Mouse (Mus musculus) lung, embryonic 16.5 days (tissue): ENCODE measurements around the gene Crabp2. TPM values are rescaled to one million over a fixed set of nuclear protein-coding genes. Genes with fewer than 3 reads are reported as not detected.

Experiments
- ATAC-seq: fragments of 200-750 bp; cut with Nextera tagmentation; 2 replicates; pipeline ENCODE4 v1.8.0; 2017; ENCODE audit warnings: low read depth, mild to moderate bottlenecking, moderate library complexity
- H3K27ac ChIP-seq: fragments of 300-500 bp; sonication (generic); 2 replicates; pipeline ENCODE4 v1.5.1; 2014; ENCODE audit warnings: mild to moderate bottlenecking, control low read depth, low read length
- H3K27me3 ChIP-seq: fragments of 300-500 bp; sonication (generic); 2 replicates; pipeline ENCODE4 v1.6.1; 2014; ENCODE audit warnings: low read depth, low read length, mixed read lengths; ENCODE audit not compliant: control insufficient read depth, insufficient read depth
- H3K36me3 ChIP-seq: fragments of 300-500 bp; sonication (generic); 2 replicates; pipeline ENCODE4 v1.6.1; 2014; ENCODE audit warnings: low read length; ENCODE audit not compliant: control insufficient read depth, insufficient read depth
- H3K4me1 ChIP-seq: fragments of 300-500 bp; sonication (generic); replicated peaks from 2 replicates; pipeline ENCODE4 v1.6.1; 2014; ENCODE audit warnings: low read length, mixed read lengths; ENCODE audit not compliant: control insufficient read depth, insufficient read depth
- H3K4me2 ChIP-seq: fragments of 300-500 bp; sonication (generic); 2 replicates; pipeline ENCODE4 v1.6.1; 2014; ENCODE audit warnings: low read depth, low read length, control low read depth
- H3K4me3 ChIP-seq: fragments of 300-500 bp; sonication (generic); 2 replicates; pipeline ENCODE4 v1.5.1; 2014; ENCODE audit warnings: mild to moderate bottlenecking, low read length, control low read depth
- H3K9ac ChIP-seq: fragments of 300-500 bp; sonication (generic); 2 replicates; pipeline ENCODE4 v1.6.1; 2014; ENCODE audit warnings: low read length, control low read depth
- H3K9me3 ChIP-seq: fragments of 300-500 bp; sonication (generic); 2 replicates; pipeline ENCODE4 v1.6.1; 2016; ENCODE audit warnings: low read length; ENCODE audit not compliant: control insufficient read depth
- WGBS: fragments of 180-500 bp; shearing (Covaris S2); extraction: QIAGEN DNeasy Blood & Tissue Kit; methylation state at CpG from one replicate; pipeline ENCODE4 v1.1.7; 2014; 5-methylcytosine and 5-hydroxymethylcytosine counted together
- polyA plus RNA-seq: library from polyadenylated mRNA; unstranded; fragments of >200 nt; fragmentation: Nextera tagmentation; extraction: Ambion mirVana; gene quantifications from 2 replicates; pipeline ENCODE4 v1.2.1, GENCODE M21; 2015

Crabp2 gene
- polyA plus RNA-seq, 1 experiment from 2014 or later, result 4.7 TPM

DNA sequence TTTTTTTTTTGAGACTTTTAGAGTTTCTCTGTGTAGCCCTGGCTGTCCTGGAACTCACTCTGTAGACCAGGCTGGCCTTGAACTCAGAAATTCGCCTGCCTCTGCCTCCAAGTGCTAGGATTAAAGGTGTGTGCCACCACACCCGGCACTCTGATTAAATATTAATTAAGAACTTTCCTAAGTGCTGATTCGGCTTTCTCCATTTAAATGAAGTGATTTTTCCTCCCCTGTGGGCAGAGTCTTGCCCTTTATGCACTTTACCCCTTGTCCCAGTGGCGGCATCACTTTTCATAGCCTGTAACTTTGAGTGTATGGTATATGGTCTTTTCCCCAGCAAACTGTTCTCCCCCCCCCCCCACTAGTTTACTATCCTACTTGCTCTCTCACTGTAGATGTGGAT lies 13.3 kb upstream of the Crabp2 start:
- WGBS, result 77% methylated on average over 4 of the region's 4 CpGs
- H3K9me3 ChIP-seq, result no peaks in the 10 kb centered on the region
- H3K9ac ChIP-seq, result no peak overlapping the region
- ATAC-seq, result no peak
- H3K4me1 ChIP-seq, result peaks cover 9% of the 10 kb centered on the region; the same call in 1 of the 2 replicates
- no peak overlapping the region for H3K4me2 ChIP-seq
- no peak overlapping the region for H3K27ac ChIP-seq
- peaks cover 35% of the 10 kb centered on the region for H3K36me3 ChIP-seq
- H3K27me3 ChIP-seq, result no peaks in the 10 kb centered on the region
- H3K4me3 ChIP-seq, result no peak overlapping the region

DNA sequence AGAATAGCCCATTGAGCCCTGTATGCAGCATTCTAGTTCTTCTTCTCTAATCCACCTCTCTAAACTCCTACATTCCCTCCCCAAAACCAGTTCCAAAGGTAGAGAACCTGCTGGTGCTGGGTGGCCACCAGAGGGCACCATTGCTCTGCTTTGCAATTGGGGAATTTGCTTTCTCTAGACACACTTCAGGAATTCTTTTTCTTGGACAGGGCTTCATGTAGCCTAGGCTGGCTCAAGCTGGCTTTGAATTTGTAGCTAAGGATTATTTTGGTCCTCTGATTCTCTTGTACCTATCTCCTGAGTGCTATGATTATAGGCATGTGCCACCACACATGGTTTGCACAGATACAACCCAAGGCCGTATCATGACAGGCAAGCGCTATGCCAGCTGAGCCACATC lies 12.7 kb upstream of the Crabp2 start:
- H3K9ac ChIP-seq, result no peak overlapping the region
- H3K4me2 ChIP-seq, result no peak overlapping the region
- peaks cover 9% of the 10 kb centered on the region; the same call in 1 of the 2 replicates for H3K4me1 ChIP-seq
- peak; percentile 72 for ATAC-seq
- H3K36me3 ChIP-seq, result peaks cover 39% of the 10 kb centered on the region
- H3K4me3 ChIP-seq, result no peak overlapping the region
- no peak overlapping the region for H3K27ac ChIP-seq
- no peaks in the 10 kb centered on the region for H3K9me3 ChIP-seq
- no peaks in the 10 kb centered on the region for H3K27me3 ChIP-seq
- 92% methylated on average over 2 of the region's 2 CpGs for WGBS

DNA sequence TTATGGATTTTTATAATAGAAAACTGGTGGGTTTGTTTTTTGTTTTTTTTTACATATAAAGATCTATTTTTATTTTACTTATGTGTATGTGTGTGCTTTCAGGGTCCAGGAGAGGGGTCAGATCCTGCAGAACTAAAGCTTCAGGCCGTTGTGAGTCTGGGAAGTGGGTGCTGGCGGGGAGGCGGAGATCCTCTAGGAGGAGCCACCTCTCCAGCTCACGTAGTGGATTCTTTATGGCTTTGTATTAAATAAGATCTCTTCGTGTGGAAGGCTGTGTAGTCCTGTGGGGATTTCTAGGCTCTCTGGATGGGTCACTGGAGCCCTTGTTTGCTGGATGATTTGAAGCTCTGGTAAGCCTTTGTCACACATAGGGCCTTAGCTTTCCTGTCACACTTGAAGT lies 7.9 kb upstream of the Crabp2 start:
- H3K9ac ChIP-seq, result no peak overlapping the region
- H3K36me3 ChIP-seq, result peaks cover 51% of the 10 kb centered on the region
- no peak overlapping the region for H3K4me2 ChIP-seq
- H3K27ac ChIP-seq, result no peak overlapping the region
- no peak for ATAC-seq
- H3K4me3 ChIP-seq, result no peak overlapping the region
- WGBS, result 61% methylated on average over 5 of the region's 5 CpGs
- no peaks in the 10 kb centered on the region for H3K4me1 ChIP-seq
- H3K27me3 ChIP-seq, result no peaks in the 10 kb centered on the region
- H3K9me3 ChIP-seq, result no peaks in the 10 kb centered on the region

DNA sequence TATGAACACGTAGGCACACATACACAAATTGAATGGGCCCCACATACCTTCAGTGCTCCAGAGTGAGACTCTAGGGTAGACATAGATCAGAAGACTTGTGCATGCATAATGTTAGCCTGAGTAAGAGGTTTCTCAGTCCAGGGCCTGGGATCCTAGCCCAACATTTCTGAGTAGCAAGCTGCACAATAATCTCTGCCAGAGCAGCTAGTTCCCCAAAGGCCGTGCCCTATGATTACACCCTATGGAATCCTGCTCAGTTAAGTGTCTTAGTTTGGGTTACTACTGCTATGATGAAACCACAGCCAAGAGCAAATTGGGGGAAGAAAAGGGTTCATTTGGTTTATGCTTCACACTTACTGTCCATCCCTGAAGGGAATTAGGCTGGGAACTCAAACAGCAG lies 6.0 kb upstream of the Crabp2 start:
- Histone ChIP-seq H3K4me1 (peaks cover 7% of the 10 kb centered on the region), H3K36me3 (peaks cover 48% of the 10 kb centered on the region), H3K9me3 (no peaks in the 10 kb centered on the region), H3K4me3 (no peak overlapping the region), H3K4me2 (no peak overlapping the region), H3K27me3 (peaks cover 6% of the 10 kb centered on the region), H3K27ac (no peak overlapping the region), H3K9ac (no peak overlapping the region)
- no peak for ATAC-seq
- WGBS, result 90% methylated on average over 2 of the region's 2 CpGs

DNA sequence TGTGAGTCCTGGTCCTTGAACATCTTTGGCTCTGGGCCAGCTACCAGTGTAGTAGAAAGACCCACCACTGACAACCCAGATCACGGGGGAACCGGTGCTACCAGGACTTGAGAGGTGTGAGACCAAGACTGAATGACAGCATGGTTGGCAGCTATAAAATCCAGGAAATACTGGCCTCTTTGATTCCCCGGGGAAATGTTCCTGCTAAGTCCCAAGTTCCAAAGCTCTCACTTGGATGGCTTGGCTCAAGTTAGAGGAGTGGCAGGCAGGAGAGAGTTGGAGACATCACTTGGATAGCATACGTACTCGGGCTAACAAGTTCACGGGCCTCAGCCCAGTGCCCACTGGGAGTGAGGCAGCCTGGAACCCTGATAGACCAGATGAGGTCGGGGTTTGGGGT lies 4.9 kb upstream of the Crabp2 start:
- no peak overlapping the region for H3K4me2 ChIP-seq
- H3K36me3 ChIP-seq, result peaks cover 37% of the 10 kb centered on the region
- H3K27ac ChIP-seq, result no peak overlapping the region
- H3K4me3 ChIP-seq, result no peak overlapping the region
- H3K4me1 ChIP-seq, result peaks cover 19% of the 10 kb centered on the region
- peaks cover 9% of the 10 kb centered on the region for H3K27me3 ChIP-seq
- no peak for ATAC-seq
- 63% methylated on average over 7 of the region's 7 CpGs for WGBS
- no peak overlapping the region for H3K9ac ChIP-seq
- no peaks in the 10 kb centered on the region for H3K9me3 ChIP-seq

DNA sequence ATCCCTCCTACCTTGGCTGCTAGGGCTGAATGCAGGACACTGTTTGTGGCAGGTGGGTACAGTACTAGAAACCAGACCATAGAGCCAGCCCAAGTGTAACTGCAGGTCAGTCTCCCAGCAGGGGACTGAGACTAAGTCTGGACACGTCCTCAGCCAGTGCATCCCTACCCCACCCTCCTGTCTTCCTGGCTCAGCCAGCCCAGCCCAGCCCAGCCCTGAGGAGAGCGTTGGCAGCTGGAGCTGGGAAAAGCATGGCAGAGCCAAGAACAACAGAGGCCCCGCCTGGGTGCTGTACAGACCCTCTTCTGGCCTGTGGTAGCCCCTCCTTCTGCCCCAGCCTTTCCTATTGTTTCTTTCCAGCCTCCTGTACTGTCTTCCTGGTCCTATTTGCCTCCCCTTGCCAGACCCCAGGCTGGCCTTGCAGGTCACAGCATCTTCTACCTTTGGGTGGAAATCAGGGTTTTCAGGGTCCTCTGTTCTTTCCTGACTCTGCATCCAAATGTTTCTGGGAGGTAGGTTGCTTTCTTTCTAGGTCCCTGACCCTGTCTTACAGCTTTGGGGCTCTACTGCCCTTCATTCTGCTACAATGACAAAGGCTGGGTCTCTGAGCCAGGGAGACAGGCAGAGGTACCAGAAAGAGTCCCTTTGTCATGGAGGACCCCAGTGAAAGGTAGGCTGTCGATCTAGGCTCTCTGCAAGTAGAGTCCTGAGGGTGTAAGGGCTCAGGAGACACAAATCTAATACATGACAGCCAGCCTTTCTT lies 3.4 kb upstream of the Crabp2 start:
- H3K4me2 ChIP-seq, result no peak overlapping the region
- peak; percentile 50 for ATAC-seq
- H3K36me3 ChIP-seq, result peaks cover 25% of the 10 kb centered on the region
- H3K4me3 ChIP-seq, result no peak overlapping the region
- no peaks in the 10 kb centered on the region for H3K9me3 ChIP-seq
- no peak overlapping the region for H3K27ac ChIP-seq
- H3K4me1 ChIP-seq, result peaks cover 27% of the 10 kb centered on the region
- no peak overlapping the region for H3K9ac ChIP-seq
- 36% methylated on average over 3 of the region's 4 CpGs for WGBS
- H3K27me3 ChIP-seq, result peaks cover 9% of the 10 kb centered on the region

DNA sequence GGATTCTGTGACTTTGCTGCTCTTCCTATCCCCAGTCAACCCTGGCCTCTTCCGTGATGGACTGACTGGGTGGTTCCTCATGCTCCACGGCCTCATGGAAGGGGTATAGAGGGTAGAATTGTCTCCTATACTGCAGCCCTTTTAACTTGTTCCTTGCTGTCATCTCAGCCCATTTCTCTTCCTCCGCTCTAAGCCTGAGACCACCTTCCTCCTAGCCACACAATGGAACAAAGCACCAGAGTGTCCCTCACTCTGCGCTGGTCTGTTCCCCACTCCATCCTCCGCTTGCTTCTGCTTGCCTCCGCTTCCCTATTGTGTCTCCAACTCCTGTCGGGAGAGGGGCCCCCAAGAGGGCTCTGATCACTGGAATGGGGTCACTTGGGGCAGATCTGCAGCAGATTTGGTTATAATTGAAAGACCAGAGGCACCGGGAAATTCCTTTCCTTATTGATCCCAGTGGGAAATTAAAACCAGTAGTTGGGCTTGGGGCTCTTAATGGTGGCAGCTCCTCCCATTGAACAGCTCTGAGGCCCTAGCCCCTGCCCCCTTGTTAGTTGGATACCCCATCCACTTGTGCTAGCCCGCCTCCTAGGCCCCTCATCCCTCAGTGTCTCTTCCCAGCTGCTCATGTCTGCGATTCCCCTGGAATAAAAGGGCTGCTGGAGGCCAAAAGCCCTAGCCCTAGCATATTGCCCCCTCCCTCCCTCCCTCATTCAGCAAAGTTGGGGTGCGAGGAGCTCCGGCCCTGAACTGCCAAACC lies 2.5 kb upstream of the Crabp2 start:
- Histone ChIP-seq H3K4me1 (peaks cover 32% of the 10 kb centered on the region), H3K36me3 (peaks cover 17% of the 10 kb centered on the region), H3K27me3 (peaks cover 9% of the 10 kb centered on the region), H3K4me2 (no peak overlapping the region), H3K27ac (no peak overlapping the region), H3K4me3 (no peak overlapping the region), H3K9ac (no peak overlapping the region), H3K9me3 (no peaks in the 10 kb centered on the region)
- no peak for ATAC-seq
- 43% methylated on average over 12 of the region's 12 CpGs for WGBS

DNA sequence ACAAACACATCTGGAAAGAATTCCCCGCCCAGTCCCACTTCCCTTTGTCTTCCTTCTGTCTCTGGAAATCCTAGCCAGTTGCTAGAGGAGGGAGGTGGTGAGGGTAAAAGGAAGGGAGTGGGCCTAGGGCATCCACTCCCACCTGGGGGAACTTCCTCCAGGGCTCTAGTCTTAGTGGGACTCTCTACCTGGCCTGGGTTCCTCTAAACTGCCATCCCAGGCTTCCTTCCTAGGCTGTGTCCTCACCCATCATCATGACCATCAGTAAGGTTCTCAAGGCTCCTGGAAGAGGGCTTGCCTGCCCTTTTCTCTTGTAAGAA lies 2.0 kb upstream of the Crabp2 start:
- Histone ChIP-seq H3K27me3 (peaks cover 9% of the 10 kb centered on the region), H3K4me3 (no peak overlapping the region), H3K9me3 (no peaks in the 10 kb centered on the region), H3K36me3 (peaks cover 11% of the 10 kb centered on the region), H3K4me2 (no peak overlapping the region), H3K27ac (no peak overlapping the region), H3K4me1 (peaks cover 32% of the 10 kb centered on the region), H3K9ac (no peak overlapping the region)
- ATAC-seq, result no peak
- 18% methylated on average over 1 of the region's 1 CpGs for whole genome bisulfite sequencing

DNA sequence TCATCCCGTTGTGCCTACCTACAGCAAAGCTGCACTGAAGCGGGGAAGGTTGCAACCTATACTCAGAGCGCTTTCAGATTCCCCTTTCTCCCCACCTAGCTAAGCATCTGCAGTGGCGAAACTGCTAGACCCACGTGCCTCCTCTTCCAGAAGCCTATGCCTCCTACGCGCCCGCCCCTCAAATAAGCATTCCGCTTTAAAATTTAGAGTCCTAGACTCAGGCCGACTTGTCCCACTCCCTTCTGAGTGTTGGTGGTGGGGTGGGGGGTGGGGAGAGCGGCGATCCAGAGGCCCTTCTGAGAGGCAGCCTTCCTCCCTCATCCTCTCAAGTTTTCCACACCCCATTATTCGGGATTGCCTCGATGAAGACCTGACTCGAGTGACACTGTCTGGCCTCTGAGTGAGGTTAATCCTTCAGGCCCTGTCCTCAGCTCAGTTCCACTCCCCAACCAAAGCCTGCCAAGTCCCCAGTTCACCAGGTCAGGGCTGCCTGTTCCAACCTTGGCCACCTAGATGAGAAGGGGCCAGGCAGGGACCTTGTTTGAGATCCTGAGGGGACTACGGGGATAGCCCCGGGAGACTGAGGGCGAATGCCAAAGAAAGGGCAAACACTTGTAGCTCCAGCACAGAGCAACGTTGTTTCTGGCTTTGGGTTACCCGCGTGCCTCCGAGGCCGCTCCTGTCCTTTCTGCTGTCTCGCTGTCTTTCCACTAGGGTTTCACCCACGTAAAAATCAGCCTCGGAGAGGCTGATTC lies 1.2 kb upstream of the Crabp2 start:
- Histone ChIP-seq H3K4me1 (peaks cover 38% of the 10 kb centered on the region), H3K9me3 (no peaks in the 10 kb centered on the region), H3K27ac (no peak overlapping the region), H3K4me2 (peak overlapping the region; percentile 63), H3K9ac (peak overlapping the region; percentile 38), H3K36me3 (peaks cover 5% of the 10 kb centered on the region), H3K4me3 (peak overlapping the region; percentile 24), H3K27me3 (peaks cover 9% of the 10 kb centered on the region)
- no peak for ATAC-seq
- 7% methylated on average over 26 of the region's 26 CpGs for WGBS
